Mouse (Mus musculus) kidney, adult 2 months (tissue): Measurements from ENCODE around the gene Arih2. TPM values are rescaled to one million over a fixed set of nuclear protein-coding genes. Genes with fewer than 3 reads are reported as not detected.

Source experiments
- DNase-seq: peaks from one replicate; pipeline ENCODE4 v3.0.0; 2021
- H3K27ac ChIP-seq: fragments of 200-500 bp; 2 replicates; pipeline ENCODE4 v1.5.1; 2012; ENCODE audit warnings: low read depth, low read length, control low read depth, inconsistent platforms; ENCODE audit not compliant: insufficient read depth
- H3K27me3 ChIP-seq: fragments of 200-500 bp; replicated peaks from 2 replicates; pipeline ENCODE4 v1.6.1; 2012; ENCODE audit warnings: mild to moderate bottlenecking, moderate library complexity, low read length, inconsistent platforms; ENCODE audit not compliant: control insufficient read depth, insufficient read depth
- H3K36me3 ChIP-seq: fragments of 200-500 bp; 2 replicates; pipeline ENCODE4 v1.6.1; 2012; ENCODE audit warnings: mild to moderate bottlenecking, moderate library complexity, low read length, inconsistent platforms; ENCODE audit not compliant: control insufficient read depth, insufficient read depth
- H3K4me1 ChIP-seq: fragments of 200-500 bp; 2 replicates; pipeline ENCODE4 v1.6.1; 2011; ENCODE audit warnings: low read length; ENCODE audit not compliant: control insufficient read depth, insufficient read depth
- H3K4me3 ChIP-seq: fragments of 200-500 bp; 2 replicates; pipeline ENCODE4 v1.5.1; 2011; ENCODE audit warnings: mild to moderate bottlenecking, low read depth, low read length, control low read depth; ENCODE audit not compliant: insufficient read depth
- CTCF ChIP-seq: fragments of 200-500 bp; conservative IDR thresholded peaks from 2 replicates; pipeline ENCODE4 v1.5.1; 2011; ENCODE audit warnings: low read depth, mild to moderate bottlenecking, control low read depth, low read length, moderate library complexity, mixed read lengths; ENCODE audit not compliant: insufficient read depth, insufficient read length
- POLR2A ChIP-seq: fragments of 200-500 bp; IDR thresholded peaks from one replicate; pipeline ENCODE4 v1.6.1; 2011; ENCODE audit warnings: low read depth, low read length, control low read depth
- WGBS: fragments of 180-500 bp; shearing (Covaris S2); methylation state at CpG from one replicate; pipeline ENCODE4 v1.1.7; 2018; 5-methylcytosine and 5-hydroxymethylcytosine counted together
- polyA plus RNA-seq: library from polyadenylated mRNA; depleted of rRNA; stranded (reverse); fragments of >200 nt; gene quantifications from 2 replicates; pipeline ENCODE4 v1.2.3, GENCODE M21; 2012

The Arih2 gene
- polyA plus RNA-seq, 1 experiment: 36.9 TPM

DNA sequence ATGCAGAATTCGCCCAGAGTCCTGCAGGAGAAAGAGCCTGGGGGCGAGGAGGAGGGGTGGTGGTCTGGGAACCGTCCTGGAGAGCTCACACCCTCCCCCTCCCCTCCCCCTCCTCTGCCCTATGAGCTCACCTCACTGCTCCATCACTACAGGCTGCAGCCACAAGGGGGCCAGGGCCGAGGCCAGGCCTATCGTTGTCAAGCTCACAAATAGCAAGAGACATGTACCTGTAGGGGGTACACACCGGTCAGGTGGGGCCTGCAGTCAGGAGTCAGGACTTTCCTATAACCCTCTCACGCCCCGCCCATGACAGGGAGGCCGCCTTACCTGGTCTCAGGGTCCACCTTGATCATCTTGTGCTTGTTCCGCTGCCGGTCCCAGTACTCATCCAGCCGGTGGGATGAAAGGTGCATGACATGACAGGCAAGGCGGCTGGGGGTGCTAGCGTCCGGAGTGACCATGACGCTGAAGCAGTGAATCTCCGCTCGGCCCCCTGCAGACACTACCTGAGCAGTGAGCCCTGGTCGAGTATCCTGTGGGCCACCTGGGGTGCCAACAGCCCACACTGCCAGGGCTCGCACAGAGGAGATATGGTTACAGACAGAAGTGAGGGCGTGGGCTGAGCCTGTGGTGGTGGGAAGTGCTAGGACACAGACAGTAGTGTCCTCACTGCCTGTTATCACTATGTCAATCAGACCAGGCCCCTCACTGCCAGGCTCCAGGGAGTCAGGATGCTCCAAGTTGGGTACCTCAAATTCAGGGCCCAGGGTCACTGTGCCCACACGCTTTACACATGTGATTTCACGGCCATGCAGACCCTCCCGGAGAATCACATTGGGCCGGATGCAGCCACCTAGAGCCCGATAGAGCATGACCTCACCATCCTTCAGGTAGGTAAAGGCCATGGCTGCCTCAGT is 75.2 kb downstream of the Arih2 start:
- peak; percentile 62 for TF ChIP-seq CTCF
- TF ChIP-seq POLR2A: no peak
- Histone ChIP-seq H3K36me3 (no peaks in the 10 kb centered on the region), H3K4me1 (peaks cover 6% of the 10 kb centered on the region; the same call in 1 of the 2 replicates), H3K4me3 (no peak overlapping the region), H3K27me3 (no peaks in the 10 kb centered on the region), H3K27ac (no peak overlapping the region)
- peak; percentile 65 for DNase-seq
- 63% methylated on average over 26 of the region's 26 CpGs for WGBS

DNA sequence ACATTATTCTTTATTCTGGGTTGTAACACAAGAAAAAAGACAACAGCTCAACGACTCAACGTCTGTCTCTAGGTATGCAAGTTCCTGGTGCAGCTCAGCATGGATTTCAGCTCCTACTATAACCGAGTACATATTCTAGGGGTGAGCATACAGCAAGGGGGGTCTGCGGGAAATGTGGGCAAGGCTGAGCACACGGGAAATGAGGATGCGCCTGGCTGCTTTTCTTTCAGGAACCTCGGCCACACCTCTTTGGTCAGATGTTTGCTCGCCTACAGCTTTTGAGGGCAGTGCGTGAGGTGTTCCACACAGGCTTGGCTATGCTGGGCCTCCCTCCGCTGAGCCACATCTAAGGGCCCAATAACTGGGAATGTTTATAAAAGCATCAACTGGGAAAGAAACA is 76.9 kb downstream of the Arih2 start:
- DNase-seq: no peak
- Histone ChIP-seq H3K36me3 (no peaks in the 10 kb centered on the region), H3K4me1 (peaks cover 10% of the 10 kb centered on the region; the same call in 1 of the 2 replicates), H3K27me3 (no peaks in the 10 kb centered on the region), H3K27ac (no peak overlapping the region), H3K4me3 (no peak overlapping the region)
- WGBS: 73% methylated on average over 10 of the region's 10 CpGs
- TF ChIP-seq CTCF: no peak
- TF ChIP-seq POLR2A: no peak

GRCm38 (mm10) chr9:108571401-108571973 is 77.7 kb downstream of the Arih2 start:
- H3K4me1 ChIP-seq: peaks cover 10% of the 10 kb centered on the region; the same call in 1 of the 2 replicates
- H3K36me3 ChIP-seq: no peaks in the 10 kb centered on the region
- WGBS: 90% methylated on average over 16 of the region's 16 CpGs
- no peak for DNase-seq
- no peaks in the 10 kb centered on the region for H3K27me3 ChIP-seq
- H3K27ac ChIP-seq: no peak overlapping the region
- TF ChIP-seq CTCF (no peak), POLR2A (no peak)
- no peak overlapping the region for H3K4me3 ChIP-seq

GRCm38 (mm10) chr9:108570207-108570896 is 78.8 kb downstream of the Arih2 start:
- peak; percentile 80 for TF ChIP-seq CTCF
- peak; percentile 14 for TF ChIP-seq POLR2A
- Histone ChIP-seq H3K36me3 (no peaks in the 10 kb centered on the region), H3K4me3 (peak overlapping the region; percentile 90), H3K27me3 (no peaks in the 10 kb centered on the region), H3K4me1 (peaks cover 10% of the 10 kb centered on the region; the same call in 1 of the 2 replicates), H3K27ac (peak overlapping the region; percentile 35)
- peak; percentile 88 for DNase-seq
- WGBS: under 1% methylated on average over 40 of the region's 40 CpGs

DNA sequence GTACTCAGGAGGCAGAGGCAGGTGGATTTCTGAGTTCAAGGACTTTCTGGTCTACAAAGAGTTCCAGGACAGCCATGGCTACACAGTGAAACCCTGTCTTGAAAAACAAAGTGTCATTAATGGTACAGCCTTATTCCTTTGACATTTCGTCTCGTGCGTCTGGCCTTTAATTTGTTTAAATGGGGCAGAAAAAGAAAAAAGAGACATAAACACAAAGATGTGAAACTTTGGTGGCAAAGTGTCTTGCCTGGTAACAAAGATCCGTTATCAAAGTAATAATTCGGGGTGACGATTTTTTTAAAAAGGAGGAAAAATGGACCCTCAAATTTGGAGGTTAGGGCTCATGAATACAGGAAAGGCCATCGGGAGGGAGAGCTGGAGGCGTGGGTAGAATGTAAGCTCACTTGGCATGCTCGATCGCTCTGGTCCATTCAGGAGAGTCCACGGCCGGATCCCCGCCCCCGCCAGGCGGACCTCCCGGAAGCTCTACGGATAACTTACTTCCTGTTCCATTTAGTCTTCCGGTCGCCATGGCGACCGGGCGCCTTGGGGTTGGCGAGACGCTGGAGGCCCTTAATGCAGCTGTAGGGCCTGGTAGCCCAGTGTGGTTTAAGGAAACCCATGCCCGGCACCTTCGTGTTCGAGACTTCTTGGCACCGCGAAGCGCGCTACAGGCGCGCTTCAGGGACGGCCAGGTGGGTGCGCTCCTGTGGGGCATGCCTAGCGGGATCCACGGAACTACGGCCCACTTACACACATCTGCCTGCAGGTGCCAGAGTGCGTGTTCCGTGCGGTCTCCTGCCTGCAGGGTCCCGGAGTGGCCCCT is 79.6 kb downstream of the Arih2 start, which contains the start of gene Dalrd3:
Gene Dalrd3 (plus strand): TSS at position 506 of the 826 bp plus-strand sequence.
- Histone ChIP-seq H3K27ac (peak within 1 kb of the TSS; percentile 35), H3K4me3 (peak within 1 kb of the TSS; percentile 90), H3K27me3 (no peaks in the 10 kb centered on the region), H3K4me1 (peaks cover 10% of the 10 kb centered on the region; the same call in 1 of the 2 replicates), H3K36me3 (no peaks in the 10 kb centered on the region)
- DNase-seq: peak; percentile 98
- TF ChIP-seq POLR2A: no peak
- TF ChIP-seq CTCF: no peak
- WGBS: 5% methylated on average over 42 of the region's 42 CpGs

GRCm38 (mm10) chr9:108568511-108568921 is 80.7 kb downstream of the Arih2 start:
- Histone ChIP-seq H3K4me1 (peaks cover 10% of the 10 kb centered on the region; the same call in 1 of the 2 replicates), H3K27ac (no peak overlapping the region), H3K36me3 (no peaks in the 10 kb centered on the region), H3K4me3 (peak overlapping the region; percentile 82; the same call in 1 of the 2 replicates), H3K27me3 (no peaks in the 10 kb centered on the region)
- TF ChIP-seq CTCF (no peak), POLR2A (no peak)
- WGBS: 73% methylated on average over 17 of the region's 17 CpGs
- no peak for DNase-seq
